Mouse (Mus musculus) heart, postnatal 0 days (tissue): ENCODE measurements at regions not wholly inside any gene's neighbourhood (a gene's known extent, or its start where the extent isn't known, plus 50 kb on each side); places are given as distances from the start of the nearest gene placed in this dataset.

ENCODE experiments used
- ATAC-seq: fragments of 200-750 bp; cut with Nextera tagmentation; 2 replicates; pipeline ENCODE4 v1.8.0; 2017; ENCODE audit warnings: low read depth, moderate number of reproducible peaks, moderate library complexity; ENCODE audit not compliant: insufficient read depth
- DNase-seq: peaks from one replicate; pipeline ENCODE4 v3.0.0-alpha.2; 2016; ENCODE audit warnings: low spot score
- H3K27ac ChIP-seq: fragments of 300-500 bp; sonication (generic); 2 replicates; pipeline ENCODE4 v1.5.1; 2014; ENCODE audit warnings: low read depth, mild to moderate bottlenecking
- H3K27me3 ChIP-seq: fragments of 300-500 bp; sonication (generic); 2 replicates; pipeline ENCODE4 v1.6.1; 2014; ENCODE audit warnings: low read length, mixed read lengths; ENCODE audit not compliant: control insufficient read depth, insufficient read depth
- H3K36me3 ChIP-seq: fragments of 300-500 bp; sonication (generic); replicated peaks from 2 replicates; pipeline ENCODE4 v1.6.1; 2014; ENCODE audit warnings: low read length, mixed read lengths; ENCODE audit not compliant: control insufficient read depth, insufficient read depth
- H3K4me1 ChIP-seq: fragments of 300-500 bp; sonication (generic); 2 replicates; pipeline ENCODE4 v1.6.1; 2014; ENCODE audit warnings: antibody characterized with exemption; ENCODE audit not compliant: control insufficient read depth, insufficient read depth
- H3K4me2 ChIP-seq: fragments of 300-500 bp; sonication (generic); 2 replicates; pipeline ENCODE4 v1.6.1; 2014; ENCODE audit warnings: low read depth, mild to moderate bottlenecking, low read length, moderate library complexity
- H3K4me3 ChIP-seq: fragments of 300-500 bp; sonication (generic); 2 replicates; pipeline ENCODE4 v1.5.1; 2014; ENCODE audit warnings: low read depth, low read length
- H3K9ac ChIP-seq: fragments of 300-500 bp; sonication (generic); replicated peaks from 2 replicates; pipeline ENCODE4 v1.6.1; 2014; ENCODE audit warnings: low read depth, low read length, mixed read lengths
- H3K9me3 ChIP-seq: fragments of 300-500 bp; sonication (generic); replicated peaks from 2 replicates; pipeline ENCODE4 v1.6.1; 2016; ENCODE audit warnings: low read length; ENCODE audit not compliant: control insufficient read depth
- CTCF ChIP-seq: IDR thresholded peaks from 2 replicates; pipeline ENCODE4 v1.5.1; 2016; ENCODE audit warnings: antibody characterized with exemption, control low read depth, low read depth
- EP300 ChIP-seq: IDR thresholded peaks from 2 replicates; pipeline ENCODE4 v1.6.1; 2016; ENCODE audit warnings: antibody characterized with exemption, low read depth
- WGBS: fragments of 180-500 bp; shearing (Covaris S2); extraction: QIAGEN DNeasy Blood & Tissue Kit; methylation state at CpG from one replicate; pipeline ENCODE4 v1.1.7; 2014; 5-methylcytosine and 5-hydroxymethylcytosine counted together

DNA sequence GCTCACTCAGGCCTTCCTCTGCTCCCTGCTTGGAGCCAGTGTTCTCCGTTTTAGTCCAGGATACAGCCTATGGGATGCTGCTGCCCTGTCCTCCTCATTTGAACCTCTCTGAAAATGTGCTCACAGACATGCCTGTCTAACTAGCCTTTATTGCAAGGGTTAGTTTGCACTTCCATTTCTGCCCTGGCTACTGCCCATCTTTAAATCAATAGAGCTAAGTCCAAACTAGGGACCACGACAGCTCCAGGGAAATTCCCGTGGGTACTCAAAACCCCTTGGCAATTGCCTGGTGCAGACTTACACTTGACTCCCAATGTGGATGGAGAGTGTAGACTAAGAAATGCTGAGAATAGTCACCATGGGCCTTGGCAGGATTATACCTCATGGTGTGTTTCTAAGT lies 276.4 kb downstream of the Glrx3 start:
- Histone ChIP-seq H3K9me3 (no peaks in the 10 kb centered on the region), H3K27me3 (no peaks in the 10 kb centered on the region), H3K4me2 (no peak overlapping the region), H3K9ac (no peak overlapping the region), H3K4me1 (no peaks in the 10 kb centered on the region), H3K27ac (no peak overlapping the region), H3K4me3 (no peak overlapping the region), H3K36me3 (no peaks in the 10 kb centered on the region)
- 67% methylated on average over 3 of the region's 3 CpGs for WGBS
- TF ChIP-seq CTCF, result no peak
- no peak for TF ChIP-seq EP300
- ATAC-seq (no peak), DNase-seq (no peak)

DNA sequence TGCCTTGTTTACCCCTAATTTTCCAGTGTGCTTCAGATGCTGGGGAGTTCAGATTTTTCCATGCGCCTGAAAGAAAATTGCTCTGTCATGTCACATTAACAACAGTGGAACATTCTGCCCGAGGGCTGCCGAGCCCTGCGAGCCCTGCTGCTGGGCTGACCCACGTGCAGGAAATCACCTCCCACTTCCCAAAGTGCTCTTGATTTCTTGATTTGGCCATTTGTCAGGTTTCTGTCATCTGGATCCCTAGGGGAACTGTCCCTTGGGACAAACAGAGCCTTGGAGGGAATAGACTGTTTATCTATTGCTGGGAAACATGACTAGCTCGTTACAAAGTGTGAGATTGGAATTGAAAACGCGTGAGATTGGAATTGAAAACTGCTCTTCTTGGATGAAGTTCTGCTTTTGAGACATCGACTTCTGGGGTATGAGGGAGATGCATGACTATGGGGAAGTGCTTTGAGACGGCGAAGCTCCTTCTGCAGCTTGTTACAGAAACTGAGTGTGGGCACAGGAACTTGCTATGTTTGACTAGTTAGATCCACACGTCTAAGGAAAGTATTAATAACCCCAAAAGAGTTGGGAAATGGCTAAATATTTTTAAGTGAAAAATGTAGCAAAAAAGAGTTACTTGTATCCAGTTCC lies 277.0 kb downstream of the Glrx3 start:
- no peaks in the 10 kb centered on the region for H3K9me3 ChIP-seq
- DNase-seq (peak; percentile 20), ATAC-seq (no peak)

DNA sequence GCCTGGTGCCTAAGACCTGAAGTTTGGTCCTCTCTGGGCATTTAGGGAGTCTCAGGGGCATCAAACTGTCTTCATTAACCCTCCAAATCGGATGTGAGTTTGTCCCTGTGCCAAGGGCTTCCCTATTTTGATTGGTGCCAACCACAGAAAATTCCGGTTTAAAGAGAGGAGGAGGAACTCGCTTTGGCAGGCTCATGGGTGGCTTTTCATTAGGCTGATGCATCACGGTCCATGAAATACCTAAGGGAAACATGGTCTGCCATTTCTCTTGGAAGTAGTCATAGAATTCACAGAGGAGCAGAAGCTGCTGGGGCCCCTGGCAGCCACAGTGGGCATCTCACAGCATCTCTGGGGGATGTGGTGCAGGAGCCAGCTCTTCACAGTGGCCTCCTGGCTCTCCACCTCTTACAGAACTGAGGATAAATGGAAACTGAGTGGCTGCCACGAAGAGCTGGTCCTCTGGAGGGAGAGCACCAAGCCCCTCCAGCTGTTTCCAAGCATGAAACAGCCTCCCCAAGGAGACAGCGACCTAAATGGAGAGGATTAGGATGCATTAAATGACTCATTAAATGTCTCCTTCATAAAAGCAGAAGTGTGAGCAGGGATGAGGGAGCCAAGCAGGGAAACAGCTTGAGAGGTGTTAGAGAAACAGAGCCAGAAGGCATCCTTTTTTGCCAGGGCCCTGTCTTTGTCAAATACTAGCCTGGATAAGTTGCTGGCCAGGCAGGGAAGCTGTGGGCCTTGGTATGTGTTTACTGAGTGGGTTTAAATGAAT lies 277.9 kb downstream of the Glrx3 start:
- DNase-seq (no peak), ATAC-seq (no peak)
- no peak overlapping the region for H3K9ac ChIP-seq
- H3K9me3 ChIP-seq, result no peaks in the 10 kb centered on the region
- TF ChIP-seq CTCF, result no peak
- no peak for TF ChIP-seq EP300
- no peak overlapping the region for H3K27ac ChIP-seq
- no peak overlapping the region for H3K4me2 ChIP-seq
- no peaks in the 10 kb centered on the region for H3K4me1 ChIP-seq
- 50% methylated on average over 6 of the region's 6 CpGs for WGBS
- no peaks in the 10 kb centered on the region for H3K36me3 ChIP-seq
- no peaks in the 10 kb centered on the region for H3K27me3 ChIP-seq
- H3K4me3 ChIP-seq, result no peak overlapping the region

More for the DNA sequence above, 277.0 kb downstream of the Glrx3 start:
- TF ChIP-seq EP300 (no peak), CTCF (no peak)
- Histone ChIP-seq H3K4me2 (no peak overlapping the region), H3K27ac (no peak overlapping the region), H3K4me3 (no peak overlapping the region), H3K4me1 (no peaks in the 10 kb centered on the region), H3K9ac (no peak overlapping the region), H3K27me3 (no peaks in the 10 kb centered on the region), H3K36me3 (no peaks in the 10 kb centered on the region)
- 26% methylated on average over 12 of the region's 12 CpGs for WGBS

DNA sequence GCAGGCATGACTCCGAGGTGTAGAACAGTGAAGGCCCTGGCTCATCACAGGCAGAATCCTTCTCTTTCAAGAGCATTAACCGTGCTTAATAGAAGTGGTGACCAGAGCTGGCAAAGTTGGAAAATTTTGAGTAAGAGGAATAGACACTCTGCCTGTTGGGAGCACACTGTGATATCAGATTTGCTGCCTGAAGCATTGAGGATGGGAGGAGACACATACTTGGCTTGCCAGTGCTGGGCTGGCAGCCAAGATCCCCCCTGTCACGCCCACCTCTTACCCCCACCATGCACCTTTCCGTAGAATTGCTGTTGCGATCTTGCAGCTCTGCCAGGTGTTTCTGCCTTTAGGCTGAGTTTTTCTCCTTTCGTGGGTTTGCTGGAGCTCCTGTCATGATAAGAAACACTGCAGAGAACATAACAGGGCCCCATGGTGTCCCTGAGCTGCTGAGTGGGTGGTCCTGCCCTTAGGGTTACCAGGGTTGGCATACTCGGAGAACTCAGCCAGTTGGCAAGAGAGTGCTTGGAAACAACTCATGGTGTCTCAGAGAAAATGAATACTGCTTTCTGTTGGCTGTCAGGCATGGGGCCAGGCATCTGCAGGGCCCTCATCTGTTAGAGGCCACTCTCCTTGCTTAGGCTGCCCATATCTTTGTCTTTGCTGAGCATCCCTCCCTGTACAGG lies 286.1 kb downstream of the Glrx3 start:
- Histone ChIP-seq H3K4me1 (no peaks in the 10 kb centered on the region), H3K27ac (no peak overlapping the region), H3K4me3 (no peak overlapping the region), H3K9ac (no peak overlapping the region), H3K27me3 (no peaks in the 10 kb centered on the region), H3K36me3 (no peaks in the 10 kb centered on the region), H3K9me3 (no peaks in the 10 kb centered on the region), H3K4me2 (no peak overlapping the region)
- DNase-seq (no peak), ATAC-seq (no peak)
- TF ChIP-seq EP300 (no peak), CTCF (no peak)
- 61% methylated on average over 7 of the region's 7 CpGs for WGBS

DNA sequence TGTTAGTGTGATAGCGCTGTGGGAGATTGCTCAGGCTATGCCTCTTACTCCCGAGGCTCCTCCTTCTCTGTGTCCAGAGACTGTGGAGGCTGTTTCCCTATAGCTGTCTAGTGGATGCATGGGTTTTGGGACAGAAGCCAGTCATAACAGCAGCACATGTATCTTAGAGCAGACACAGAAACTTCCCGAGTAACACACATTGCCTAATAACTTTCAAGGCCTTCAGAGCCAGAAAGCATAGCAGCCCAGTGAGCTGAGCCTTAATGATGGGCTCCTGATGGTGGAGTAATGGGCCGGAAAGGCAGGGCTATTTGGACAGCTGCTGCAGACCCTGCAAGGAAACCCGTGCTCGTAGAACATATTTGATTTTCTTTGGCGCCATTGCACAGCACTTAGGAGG lies 288.6 kb downstream of the Glrx3 start:
- Histone ChIP-seq H3K27ac (no peak overlapping the region), H3K9me3 (no peaks in the 10 kb centered on the region), H3K4me3 (no peak overlapping the region), H3K27me3 (no peaks in the 10 kb centered on the region), H3K9ac (no peak overlapping the region), H3K4me2 (no peak overlapping the region), H3K36me3 (no peaks in the 10 kb centered on the region), H3K4me1 (no peaks in the 10 kb centered on the region)
- DNase-seq, result peak; percentile 15
- TF ChIP-seq EP300 (no peak), CTCF (no peak)
- peak; percentile 63 for ATAC-seq
- whole genome bisulfite sequencing, result 60% methylated on average over 7 of the region's 7 CpGs
